Mouse (Mus musculus) thymus, postnatal 14 days (tissue): ENCODE results near the gene Olfr18.
"Not testable (repeated sequence)": the region's sequence is repeated elsewhere in the genome, so short reads cannot be mapped to it uniquely, and the experiment has no call there.

Experiments
- DNase-seq: peaks from one replicate; pipeline ENCODE4 v3.0.0; 2021

Olfr18 gene

DNA sequence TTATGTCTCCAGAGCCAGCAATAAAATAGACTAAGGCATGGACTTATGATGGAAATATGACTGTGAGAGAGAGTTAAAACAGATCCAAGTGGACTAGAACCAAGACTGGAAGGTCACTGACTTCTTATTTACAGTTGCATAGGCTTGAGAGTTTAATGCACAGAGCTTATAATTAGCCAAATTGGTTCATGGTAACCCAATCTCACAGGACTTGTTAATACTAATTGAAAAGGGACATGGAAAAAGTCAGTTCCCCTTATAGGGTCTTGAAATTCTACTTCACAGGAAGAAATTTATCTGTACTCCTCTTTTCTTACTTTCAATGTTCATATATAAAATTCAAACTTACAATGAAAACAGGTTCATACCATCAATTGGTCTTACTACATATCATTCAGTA, at the start of gene Olfr18:
TSS of gene Olfr18 (minus strand) at position 101 of the 400 bp plus-strand sequence.
- DNase-seq = no peak

DNA sequence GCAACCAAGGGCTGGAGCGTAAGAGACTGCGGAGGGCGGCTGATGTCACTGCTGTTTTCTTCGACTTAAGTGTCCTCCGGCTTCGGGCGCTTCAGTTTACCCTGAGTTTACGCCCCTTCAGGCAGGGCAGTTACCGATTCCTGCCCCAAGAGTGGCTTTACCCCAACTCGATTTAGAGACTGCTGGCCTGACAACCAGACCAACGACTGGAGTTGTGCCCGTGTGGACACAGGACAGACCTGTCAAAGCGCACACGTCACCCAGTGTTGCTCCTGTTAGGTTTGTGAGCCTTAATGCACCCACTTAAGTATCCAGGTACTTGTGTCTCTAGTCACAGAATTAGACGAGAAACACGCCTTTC, 49.4 kb upstream of the Olfr18 start:
- DNase-seq = no peak

DNA sequence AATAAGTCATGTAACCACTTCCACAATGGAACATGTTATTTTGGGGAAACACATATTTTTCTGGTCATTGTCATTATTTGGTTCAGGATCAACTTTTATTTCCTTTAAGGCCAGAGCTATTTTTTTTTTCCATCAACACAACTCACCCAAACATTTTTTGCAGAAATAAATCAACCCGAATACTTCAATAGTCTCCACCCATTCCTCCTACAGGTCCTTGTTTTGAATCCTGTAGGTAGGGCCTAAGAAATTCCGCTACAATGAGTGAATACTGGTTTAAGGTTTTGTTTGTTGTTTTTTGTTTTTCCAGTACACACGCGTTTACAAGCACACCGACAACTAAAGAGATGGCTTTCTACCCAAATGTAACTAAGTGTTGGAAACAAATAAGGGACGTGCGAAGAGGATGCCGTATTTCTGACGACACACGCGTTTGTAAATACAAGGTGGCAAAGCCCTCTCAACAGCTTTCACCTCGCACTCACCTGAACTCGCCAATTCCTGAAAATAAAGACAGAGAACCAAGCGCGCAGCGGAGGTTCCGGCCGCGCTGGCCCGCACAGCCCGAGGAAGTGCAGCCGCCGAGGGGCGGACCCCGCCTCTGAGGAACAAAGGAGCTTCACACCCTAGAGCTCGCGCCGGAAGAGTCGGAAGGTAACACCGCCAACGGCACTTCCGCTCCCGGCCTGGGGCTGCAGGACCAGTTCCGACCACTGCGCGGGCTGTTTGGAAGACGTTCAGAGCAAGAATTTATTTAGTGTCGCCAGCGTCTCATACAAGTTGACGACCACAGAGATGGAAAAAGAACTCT, 48.8 kb upstream of the Olfr18 start, which contains the start of gene Zfp560:
TSS of gene Zfp560 (minus strand) at position 646 of the 811 bp plus-strand sequence.
- peak; percentile 93 for DNase-seq

GRCm38 (mm10) chr9:20383659-20384058, 47.8 kb upstream of the Olfr18 start:
- no peak for DNase-seq

DNA sequence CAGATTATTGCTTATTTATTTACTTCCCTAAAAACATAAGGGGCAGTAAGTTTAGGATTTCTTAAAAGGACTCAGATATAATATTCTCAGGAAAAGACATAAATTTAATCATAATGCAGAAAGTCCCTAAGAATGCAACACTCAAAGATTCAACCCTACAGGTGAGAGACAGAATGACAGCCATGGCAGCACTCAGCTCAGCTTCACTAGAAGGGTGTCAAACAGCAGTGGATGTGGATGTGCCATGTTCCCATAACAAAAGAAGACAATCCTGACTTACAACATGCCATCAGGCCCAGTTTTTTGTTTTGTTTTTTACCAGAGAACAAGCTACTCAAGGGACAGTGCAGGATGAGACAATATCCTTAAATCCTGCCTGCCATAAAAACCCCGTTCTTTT, 38.8 kb upstream of the Olfr18 start:
- DNase-seq = no peak

DNA sequence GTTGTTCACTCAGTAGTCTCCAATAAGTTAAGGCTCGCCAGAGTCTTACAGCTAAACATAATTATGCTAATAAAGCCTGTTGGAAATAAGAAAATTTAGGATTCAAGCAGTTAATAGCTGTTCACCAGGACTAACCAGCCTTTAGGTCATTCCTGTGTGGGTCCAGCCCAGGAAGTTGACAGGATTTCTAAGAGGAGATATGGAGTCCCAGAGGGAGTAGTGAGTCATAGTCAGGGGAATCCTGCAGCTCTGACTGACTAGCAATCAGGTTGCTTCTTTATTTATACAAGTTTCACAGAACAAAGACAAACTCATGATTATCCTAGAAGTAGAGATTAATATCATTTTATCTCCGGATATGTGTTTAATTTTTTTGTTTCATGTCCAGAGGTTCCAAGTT, 31.4 kb upstream of the Olfr18 start:
- DNase-seq = no peak

GRCm38 (mm10) chr9:20348501-20348900, 12.6 kb upstream of the Olfr18 start:
- DNase-seq = no peak

GRCm38 (mm10) chr9:20298232-20298631, 37.7 kb downstream of the Olfr18 start, which contains the start of gene Olfr873:
Olfr873 (plus strand) TSS chr9:20298532.
- DNase-seq = no peak

DNA sequence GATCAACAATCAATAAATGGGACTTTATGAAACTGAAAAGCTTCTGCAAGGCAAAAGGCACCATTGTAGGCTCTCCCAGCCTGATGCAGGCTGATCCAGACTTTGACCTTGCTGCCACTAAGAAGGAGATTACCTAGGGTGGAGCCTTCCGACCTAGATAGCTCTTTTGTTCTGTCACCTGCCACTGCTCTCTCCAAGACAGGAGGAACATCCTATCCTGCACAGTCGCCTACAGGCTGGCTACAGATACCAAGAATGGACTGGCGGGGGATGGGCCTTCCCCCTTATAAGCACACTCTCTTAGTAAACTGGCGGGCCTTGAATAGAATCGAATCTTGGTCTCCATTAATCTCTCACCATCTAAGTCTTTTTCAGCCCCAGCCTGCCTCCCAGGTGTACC, 40.3 kb downstream of the Olfr18 start:
- DNase-seq = not testable (repeated sequence)

DNA sequence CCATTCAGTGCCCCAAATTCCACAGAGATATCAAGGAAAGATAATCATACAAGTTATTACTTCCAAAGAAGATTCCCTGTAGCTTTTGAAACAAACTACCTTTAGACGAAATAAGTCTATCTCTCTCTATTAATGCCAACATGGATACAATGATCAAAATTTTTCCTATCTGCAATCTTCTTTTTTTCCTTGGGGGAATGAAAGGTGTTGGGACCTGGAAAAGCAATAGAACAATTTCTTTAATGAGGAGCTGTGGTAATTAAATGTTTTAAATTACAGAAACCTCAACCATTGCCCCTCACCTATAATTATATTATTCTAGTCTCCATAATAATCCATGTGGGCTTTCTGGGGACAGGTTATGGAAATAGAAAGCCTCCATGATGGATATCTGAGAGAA, 53.8 kb downstream of the Olfr18 start, which contains the start of gene Olfr39:
TSS of gene Olfr39 (plus strand) at position 301 of the 400 bp plus-strand sequence.
- DNase-seq = no peak
